Mouse (Mus musculus): ENCODE measurements around the gene Cwc25.

- TF ChIP-seq CTCF (IDR thresholded peaks at IDR 0.05; ENCODE audit: control insufficient read depth, insufficient read depth, low read length) (no peak), POLR2A (IDR thresholded peaks at IDR 0.05; ENCODE audit: borderline replicate concordance, control insufficient read depth, low read depth, low read length) (no peak)
These were observed 67.4 kb downstream of the Cwc25 start for GRCm38 (mm10) chr11:97698741-97699611.
